Mouse (Mus musculus): ENCODE data around the gene Ucp3.

- TF ChIP-seq CTCF (IDR thresholded peaks at IDR 0.05; ENCODE audit: borderline replicate concordance, insufficient read depth, low read depth, low read length) (no peak), POLR2A (IDR thresholded peaks at IDR 0.05; ENCODE audit: borderline replicate concordance, insufficient read depth, low read length) (no peak)
These were observed 1.9 kb upstream of the Ucp3 start for GRCm38 (mm10) chr7:100470796-100471406.

All from cerebellum, adult 2 months (tissue).